Mouse (Mus musculus) heart, adult 2 months (tissue): ENCODE measurements around the gene Vmn2r89.

Source experiments
- CTCF ChIP-seq: fragments of 200-600 bp; IDR thresholded peaks from 2 replicates; pipeline ENCODE4 v1.8.1; 2022; ENCODE audit warnings: antibody characterized with exemption, mild to moderate bottlenecking, moderate library complexity
- EP300 ChIP-seq: fragments of 200-500 bp; IDR thresholded peaks from 2 replicates; pipeline ENCODE4 v1.6.1; 2011; ENCODE audit warnings: low read depth, low read length, control low read depth; ENCODE audit not compliant: insufficient read depth
- POLR2A ChIP-seq: fragments of 200-500 bp; IDR thresholded peaks from 2 replicates; pipeline ENCODE4 v1.6.1; 2011; ENCODE audit warnings: mild to moderate bottlenecking, low read depth, low read length, control low read depth; ENCODE audit not compliant: insufficient read depth

- TF ChIP-seq POLR2A = no peak
- no peak for TF ChIP-seq CTCF
- no peak for TF ChIP-seq EP300
These were observed 44.1 kb downstream of the Vmn2r89 start for GRCm38 (mm10) chr14:51495781-51496180.
